Mouse (Mus musculus) bone marrow, adult 2 months (tissue): Measurements from ENCODE around the gene Gale.

Experiments
- CTCF ChIP-seq: fragments of 200-500 bp; IDR thresholded peaks from 2 replicates; pipeline ENCODE4 v1.5.1; 2011; ENCODE audit warnings: low read length, control low read depth; ENCODE audit not compliant: control insufficient read depth, insufficient read depth
- POLR2A ChIP-seq: fragments of 200-500 bp; IDR thresholded peaks from 2 replicates; pipeline ENCODE4 v1.6.1; 2011; ENCODE audit warnings: low read depth, mild to moderate bottlenecking, control low read depth, low read length, borderline replicate concordance; ENCODE audit not compliant: control insufficient read depth

GRCm38 (mm10) chr4:135945706-135946105, 17.8 kb upstream of the Gale start:
- TF ChIP-seq POLR2A (no peak), CTCF (no peak)
